Mouse (Mus musculus) neutrophil, adult 65 days (primary cell): ENCODE data around the gene 4931400O07Rik. TPM values are rescaled to one million over a fixed set of nuclear protein-coding genes. Genes with fewer than 3 reads are reported as not detected.

ENCODE experiments used
- total RNA-seq: library from RNA; stranded (reverse); gene quantifications from 2 replicates; pipeline ENCODE4 v1.2.4, GENCODE M21; 2023

Gene 4931400O07Rik
- total RNA-seq, result not detected in 2 replicates

GRCm38 (mm10) chrX:62467691-62468090 lies at the start of gene 4931400O07Rik:
Gene 4931400O07Rik, plus strand, starts transcription at chrX:62467991.

Other genes with a start within 250 kb of the 4931400O07Rik start
- not detected in 2 replicates for gene 4933402E13Rik, start 184.5 kb upstream of the 4931400O07Rik start, total RNA-seq